Mouse (Mus musculus) C2C12 (cell line): ENCODE data around the gene Uncx.

Experiments
- CEBPB ChIP-seq: IDR thresholded peaks from one replicate; pipeline ENCODE4 v1.6.1; 2011; ENCODE audit warnings: low read depth, mild to moderate bottlenecking, control low read depth, moderate library complexity
- CTCF ChIP-seq: IDR thresholded peaks from one replicate; pipeline ENCODE4 v1.5.1; 2011; ENCODE audit not compliant: control insufficient read depth, insufficient read depth, insufficient read length
- MYOG ChIP-seq: IDR thresholded peaks from one replicate; pipeline ENCODE4 v1.6.1; 2011; ENCODE audit not compliant: control insufficient read depth, insufficient read length; ENCODE audit errors: extremely low read depth

DNA sequence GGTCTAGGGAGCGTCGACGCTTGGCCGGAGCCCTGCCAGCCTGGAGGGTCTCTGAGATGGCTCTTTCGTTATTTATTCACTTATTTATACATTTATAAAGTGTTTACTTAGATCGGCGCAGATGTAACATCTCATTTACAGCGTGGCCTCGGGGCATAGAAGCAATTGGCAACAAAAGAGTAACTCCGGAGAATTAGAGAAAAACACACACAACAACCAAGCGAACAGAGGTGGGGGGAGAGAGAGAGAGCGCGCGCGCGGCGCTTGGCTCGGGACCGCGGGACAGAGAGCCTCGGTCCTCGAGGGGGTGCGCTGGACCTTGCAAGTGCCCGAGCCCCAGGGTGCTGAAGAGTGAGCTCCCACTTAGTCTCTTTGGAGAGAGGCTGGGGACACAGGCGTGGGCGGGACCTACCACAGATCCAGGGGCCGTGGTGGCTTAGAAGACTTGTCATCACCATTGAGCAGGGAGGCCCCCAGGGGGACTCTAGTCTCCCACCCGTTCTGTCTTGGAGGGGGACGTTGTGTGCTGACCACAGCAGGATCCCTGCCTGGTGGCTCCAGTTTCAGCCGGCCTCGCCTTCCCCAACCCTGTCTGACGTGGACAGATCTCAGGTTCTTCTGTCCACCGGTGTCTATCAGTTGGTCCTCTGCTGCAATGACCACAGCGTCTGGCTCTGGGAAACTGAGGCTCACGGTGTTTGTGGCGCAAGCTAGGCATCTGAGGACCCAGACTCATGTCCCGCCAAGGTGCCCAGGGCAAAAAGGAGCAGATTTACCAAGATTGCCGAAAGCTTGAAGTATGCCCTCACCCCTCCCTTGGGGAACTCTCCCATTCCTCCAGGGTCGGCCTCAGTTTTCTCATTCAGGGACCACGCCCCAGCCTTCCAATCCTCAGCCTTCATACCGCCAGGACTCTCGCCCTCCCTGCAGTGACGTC is 14.5 kb downstream of the Uncx start:
- no peak for TF ChIP-seq CTCF
- TF ChIP-seq MYOG = no peak
- no peak for TF ChIP-seq CEBPB
